Mouse (Mus musculus): Measurements from ENCODE around the gene Xpc.
"Not testable (repeated sequence)": the region's sequence is repeated elsewhere in the genome, so short reads cannot be mapped to it uniquely, and the experiment has no call there.

Xpc gene

DNA sequence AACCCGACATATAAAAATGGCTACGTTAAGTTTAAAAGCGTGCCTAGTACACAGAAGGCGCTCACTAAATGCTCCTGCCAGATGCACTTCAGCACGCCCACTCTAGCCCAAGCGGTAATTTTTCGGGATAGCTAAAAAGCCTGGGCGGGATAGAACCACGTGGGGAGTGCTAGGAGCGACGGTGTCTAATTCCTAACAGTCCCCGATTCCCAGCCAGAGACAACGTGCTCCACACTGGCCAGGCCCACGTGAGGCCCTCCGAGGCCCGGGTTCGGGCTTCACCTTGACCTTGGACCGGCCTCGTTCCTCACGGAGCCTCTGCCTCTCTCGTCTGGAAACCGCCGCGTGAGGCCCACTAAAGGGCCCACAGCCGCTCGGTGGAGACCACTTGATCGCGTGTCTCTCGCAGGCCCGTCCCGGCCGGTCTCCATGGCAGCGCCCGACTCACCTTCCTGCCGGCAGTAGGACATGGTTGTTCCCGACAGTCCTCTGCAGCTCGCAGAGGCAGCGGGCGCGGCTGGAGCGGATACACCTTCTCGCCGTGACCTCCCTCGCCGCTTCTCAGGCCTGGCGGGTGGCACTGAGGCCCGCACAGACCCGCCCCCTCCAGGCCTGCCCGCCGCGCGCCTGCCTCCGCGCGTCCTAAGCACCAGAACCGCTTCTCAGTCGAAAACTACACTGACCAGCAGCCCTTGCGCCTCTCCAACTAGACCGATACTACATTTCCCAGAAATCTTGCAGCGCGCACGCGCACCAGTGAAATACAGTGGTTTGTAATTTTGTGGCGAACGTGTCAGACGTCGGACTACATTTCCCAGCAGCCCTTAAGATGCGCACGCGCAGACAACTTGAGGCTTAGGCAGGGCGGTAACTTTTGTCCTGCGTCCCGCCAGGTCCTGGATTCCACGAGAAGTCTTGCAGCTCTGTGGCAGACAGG, 42.6 kb downstream of the Xpc start, which contains the start of the genes Chchd4 and Tmem43:
TSS of gene Chchd4 (minus strand) at position 679 of the 937 bp plus-strand sequence.
TSS of gene Tmem43 (plus strand) at position 836 of the 937 bp plus-strand sequence.
- DNase-seq (ENCODE audit: low spot score in 2 of 2): peak; percentile 99

DNA sequence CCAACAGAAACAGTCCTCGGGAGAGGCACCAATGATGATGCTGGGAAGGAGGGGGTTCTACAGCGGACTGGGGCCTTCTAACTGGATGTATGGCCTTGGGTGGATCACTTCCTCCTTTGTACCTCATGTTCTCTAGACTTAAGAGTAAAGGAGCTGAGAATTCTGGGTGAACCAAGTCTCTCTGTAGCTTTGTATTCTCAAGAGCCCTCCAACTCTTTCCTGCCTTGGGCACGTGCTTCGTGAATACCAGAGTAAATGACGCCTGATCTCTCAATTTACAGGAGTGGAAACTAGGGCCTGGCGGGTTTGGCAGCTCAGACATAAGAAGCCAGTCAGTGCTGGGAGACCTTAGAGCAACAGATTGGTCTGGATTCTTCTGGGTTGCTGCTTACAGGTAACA, 43.4 kb downstream of the Xpc start:
- DNase-seq (ENCODE audit: low spot score in 2 of 2): no peak

DNA sequence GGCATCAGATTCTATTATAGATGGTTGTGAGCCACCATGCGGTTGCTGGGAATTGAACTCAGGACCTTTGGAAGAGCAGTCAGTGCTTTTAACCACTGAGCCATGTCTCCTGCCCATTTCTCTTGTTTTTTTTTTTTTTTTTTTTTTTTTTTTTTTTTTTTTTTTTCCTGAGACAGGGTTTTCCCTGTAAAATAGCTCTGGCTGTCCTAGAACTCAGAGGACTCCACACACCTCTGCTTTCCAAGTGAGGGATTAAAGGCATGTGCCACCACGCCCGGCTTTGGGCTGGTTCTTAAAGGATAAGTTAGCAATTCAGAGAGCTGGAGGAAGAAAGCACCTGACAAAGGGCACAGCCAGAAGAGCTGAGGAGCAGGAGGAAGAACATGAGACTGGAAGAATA, 44.3 kb downstream of the Xpc start:
- DNase-seq (ENCODE audit: low spot score in 2 of 2): not testable (repeated sequence)

DNA sequence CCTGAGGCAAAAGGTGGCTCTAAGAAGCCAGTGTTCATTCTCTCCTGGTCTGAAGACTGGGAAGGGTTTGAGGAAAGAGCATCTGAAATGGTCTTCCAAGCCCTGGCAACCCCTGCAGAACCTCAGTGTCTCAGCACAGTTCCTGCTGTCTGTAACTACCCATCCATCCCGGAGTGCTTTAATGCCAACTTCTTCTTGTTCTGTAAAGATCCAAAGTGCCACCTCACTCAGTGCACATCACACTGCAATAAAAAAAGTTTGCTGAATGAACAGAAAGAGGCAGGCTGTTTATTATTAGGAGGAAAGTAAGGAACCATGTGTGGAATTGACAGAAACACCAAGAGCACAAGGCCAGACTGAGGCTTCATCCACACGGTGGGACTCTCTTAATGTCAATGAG, 45.0 kb downstream of the Xpc start:
- DNase-seq (ENCODE audit: low spot score in 2 of 2): no peak

DNA sequence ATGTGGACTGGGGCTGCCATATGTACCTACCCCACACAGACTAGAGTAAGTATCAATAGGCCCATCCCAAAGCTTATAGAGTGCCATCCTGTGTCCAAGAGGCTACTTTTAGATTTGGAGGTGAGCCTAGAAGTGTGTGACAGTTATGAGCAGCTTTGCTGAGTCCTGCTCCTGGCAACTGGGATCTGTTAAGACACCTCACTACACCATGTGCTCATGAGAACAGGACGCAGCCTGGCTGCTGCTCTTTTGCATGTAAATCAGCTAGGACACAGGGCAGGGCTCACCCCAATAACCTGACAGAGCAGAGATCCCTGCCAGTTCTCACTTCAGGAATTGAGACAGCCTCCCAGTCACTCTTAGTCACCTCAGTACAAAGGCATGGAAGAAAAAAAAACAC, 48.6 kb downstream of the Xpc start:
- DNase-seq (ENCODE audit: low spot score in 2 of 2): no peak

DNA sequence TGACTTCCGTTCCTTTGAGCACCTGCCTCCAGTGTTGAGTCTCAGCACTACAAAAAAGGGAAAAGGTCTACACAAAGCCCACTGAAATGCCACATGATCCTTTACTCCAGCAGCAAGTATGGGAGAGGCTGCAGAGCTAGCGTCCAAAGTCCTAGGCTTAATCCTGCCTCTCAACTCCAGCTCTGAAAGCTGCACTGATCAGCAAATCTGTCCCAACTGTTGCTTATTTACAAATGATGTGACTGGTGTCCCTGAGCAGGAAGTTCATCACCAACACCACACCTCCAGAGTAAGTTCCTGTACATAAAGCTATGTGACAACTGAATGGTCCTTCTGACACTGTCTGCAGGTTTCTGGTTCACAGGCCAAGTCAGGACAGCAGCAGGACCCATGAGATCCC, 49.9 kb downstream of the Xpc start:
- no peak for DNase-seq (ENCODE audit: low spot score in 2 of 2)

DNA sequence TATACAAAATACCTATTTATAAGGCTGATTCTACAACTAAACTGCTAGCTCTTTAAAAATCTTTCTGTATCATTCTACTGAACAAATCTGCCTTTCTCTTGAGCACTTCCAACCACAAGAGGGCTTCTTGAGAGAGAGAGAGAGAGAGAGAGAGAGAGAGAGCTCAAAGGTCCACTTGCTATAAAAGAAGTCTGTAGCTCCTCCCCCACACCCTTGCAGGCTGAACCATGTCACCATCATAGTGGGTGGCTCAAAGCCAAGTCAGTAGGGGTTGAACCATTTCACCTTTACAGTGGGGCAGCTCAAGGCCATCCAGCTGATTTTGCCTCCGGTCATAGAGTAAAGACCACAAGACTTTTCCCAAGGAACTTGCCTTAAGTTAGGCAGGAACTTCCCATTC, 56.2 kb downstream of the Xpc start:
- DNase-seq (ENCODE audit: low spot score in 2 of 2): no peak

DNA sequence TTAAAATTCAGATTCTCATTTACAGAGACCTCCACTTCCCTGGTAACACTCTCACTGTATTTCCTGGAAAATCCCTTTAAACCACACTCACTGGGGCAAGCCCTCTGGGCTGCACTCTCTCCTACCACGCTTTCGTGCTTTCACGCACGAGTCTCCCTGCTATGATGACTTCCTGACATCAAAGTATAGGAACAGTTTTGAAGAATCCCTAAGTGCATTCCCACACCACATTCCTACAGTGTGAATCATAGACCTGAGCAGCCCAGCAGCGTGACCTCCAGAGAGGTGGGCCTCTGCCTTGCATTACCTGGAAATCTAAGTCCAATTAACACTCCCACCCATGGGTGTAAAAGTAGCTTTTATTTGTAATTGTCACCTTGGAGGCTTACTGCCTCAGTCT, 61.1 kb downstream of the Xpc start:
- DNase-seq (ENCODE audit: low spot score in 2 of 2): no peak

DNA sequence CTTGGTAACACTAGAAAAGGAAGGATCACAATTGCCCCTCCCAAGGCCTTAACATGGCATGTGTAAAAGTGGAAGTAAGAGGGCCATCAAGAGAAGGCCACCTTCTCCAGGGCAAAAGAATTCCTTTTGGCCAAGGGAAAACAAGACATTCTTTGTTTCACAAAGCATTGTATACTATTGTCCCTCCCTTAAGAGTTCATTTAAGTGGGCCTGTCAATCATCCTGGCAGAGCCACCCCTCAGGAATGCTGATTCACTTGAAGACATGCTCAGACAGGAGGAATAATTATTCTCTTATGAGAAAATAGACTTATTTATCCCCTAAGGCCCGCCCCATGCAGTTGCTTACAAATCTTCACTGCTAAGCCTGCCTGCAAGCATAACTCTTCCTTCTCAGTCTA, 63.6 kb downstream of the Xpc start:
- no peak for DNase-seq (ENCODE audit: low spot score in 2 of 2)

DNA sequence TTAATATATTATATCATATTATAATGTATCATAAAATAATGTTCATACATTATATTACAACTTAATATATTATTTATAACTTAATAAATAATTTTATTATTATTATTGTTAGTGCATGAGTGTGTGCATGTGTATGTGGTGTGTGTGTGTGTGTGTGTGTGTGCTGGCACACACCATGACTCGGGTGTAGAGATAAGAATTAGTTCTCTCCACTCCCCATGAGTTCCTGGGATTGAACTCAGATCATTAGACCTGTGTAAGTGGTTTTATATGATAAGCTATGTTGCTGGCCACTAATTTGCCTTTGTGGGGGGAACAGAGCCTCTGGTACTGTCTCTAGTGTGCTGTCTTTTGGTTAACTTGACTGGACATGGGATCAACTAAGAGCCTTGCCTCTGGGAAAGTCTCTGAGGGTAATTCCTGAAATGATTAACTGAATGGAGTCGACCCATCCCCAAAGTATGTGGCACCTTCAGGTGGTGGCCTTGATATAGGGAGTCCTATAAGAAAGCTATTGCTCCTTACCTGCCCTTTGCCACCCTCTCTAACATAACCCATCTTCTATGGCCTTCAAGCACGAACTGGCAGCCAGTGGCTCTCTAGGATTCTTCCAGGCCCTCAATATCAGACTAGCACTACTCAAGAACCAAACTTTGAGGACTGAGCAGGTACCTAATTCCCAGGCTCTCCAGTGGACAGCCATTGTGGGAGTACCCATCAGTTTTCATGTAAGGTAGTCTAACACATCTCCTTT, 66.0 kb downstream of the Xpc start:
- no peak for DNase-seq (ENCODE audit: low spot score in 2 of 2)

DNA sequence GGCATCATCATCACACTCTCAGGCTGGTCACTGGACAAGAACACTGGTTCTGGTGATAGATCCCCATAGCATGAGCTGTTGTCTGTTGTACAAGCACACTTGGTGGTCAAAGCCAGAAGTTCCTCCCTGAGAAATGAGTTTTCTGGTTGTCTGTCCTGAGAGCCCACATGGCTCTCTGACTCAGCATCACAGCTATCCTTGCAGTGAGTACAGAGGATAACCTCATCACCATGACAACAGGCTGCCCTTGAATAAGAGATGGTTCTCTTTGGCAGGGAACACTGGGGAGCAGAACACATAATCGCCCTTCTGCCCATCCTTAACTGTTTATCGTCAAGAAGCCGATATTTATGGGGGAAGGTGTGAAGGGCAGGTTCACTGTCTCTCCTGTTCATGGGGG, 70.4 kb downstream of the Xpc start:
- DNase-seq (ENCODE audit: low spot score in 2 of 2): no peak

DNA sequence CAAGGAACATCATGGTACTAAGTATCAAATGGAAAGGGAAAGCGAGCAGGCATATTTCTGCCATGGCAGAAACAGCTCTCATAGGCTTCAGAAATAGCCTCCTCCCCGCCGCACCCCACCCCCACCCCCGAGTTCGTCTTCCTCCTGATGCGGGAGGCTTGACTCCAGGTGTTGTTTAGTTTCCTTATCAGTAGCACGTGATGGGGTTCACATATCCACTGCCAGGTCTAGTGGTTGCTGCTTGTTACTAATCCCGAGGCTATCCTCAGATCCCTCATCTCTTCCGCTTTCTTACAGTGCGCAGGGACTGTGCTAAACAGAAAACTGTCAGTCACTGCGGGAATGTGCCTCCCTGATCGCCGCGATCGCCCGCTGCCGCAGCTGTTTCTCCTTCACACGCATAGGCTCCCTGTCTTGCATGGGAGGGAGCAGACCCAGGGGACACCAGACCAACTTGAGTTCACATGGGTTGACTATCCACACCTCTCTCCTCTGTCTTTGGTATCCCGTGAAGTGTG, 74.5 kb downstream of the Xpc start:
- DNase-seq (ENCODE audit: low spot score in 2 of 2): no peak

DNA sequence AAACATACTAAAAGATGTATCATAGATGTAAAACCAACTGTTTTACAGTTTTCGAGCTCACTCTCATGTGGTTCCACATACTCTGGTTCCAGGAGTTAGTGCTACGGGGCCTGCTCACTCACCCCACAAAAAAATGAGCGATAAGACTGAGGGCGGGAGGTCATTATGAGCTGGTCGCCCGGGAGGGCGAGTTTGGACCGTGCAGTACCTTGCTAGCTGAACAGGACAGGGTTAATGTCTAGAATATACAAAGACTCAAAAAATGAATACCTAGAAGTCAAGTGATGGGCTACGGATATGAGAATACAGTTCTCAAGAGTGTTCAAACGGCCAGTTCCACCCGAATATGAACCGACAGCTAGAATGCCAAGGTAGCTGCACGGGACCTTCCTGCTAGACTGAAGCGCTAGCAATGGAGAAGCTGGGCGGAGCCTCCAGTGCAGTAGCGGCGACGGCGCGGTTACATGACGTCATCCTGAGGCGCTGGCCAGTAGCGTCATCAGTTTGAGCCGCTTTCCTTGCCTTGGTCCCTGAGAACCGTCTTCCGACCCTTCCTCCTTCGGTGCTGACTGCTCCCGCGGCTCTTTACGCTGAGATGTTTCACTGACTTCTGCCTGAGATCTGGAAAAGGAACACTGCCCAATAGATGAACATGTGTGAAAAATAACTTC, 75.1 kb downstream of the Xpc start:
- peak; percentile 94 to 97 for DNase-seq (ENCODE audit: low spot score in 2 of 2)
